Mouse (Mus musculus): ENCODE results near the gene Abcc6.

The Abcc6 gene

DNA sequence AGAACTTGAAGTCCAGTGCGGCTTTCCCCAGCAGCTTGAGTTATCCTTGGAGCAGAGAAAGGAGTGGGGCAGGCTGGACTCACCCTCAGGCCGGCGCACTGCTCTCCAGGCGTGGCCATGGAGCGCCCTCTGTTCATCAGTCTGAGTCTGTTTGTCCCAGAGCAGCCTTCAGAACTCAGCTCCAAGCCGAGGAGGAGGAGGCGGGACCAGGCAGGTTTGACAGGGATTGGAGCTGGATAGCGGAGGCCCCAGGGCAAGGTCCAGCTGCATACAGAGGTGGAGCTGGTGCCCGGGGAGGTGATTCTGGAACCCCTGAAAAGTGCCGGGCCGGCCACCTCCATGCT, at the start of gene Abcc6:
TSS of gene Abcc6 (minus strand) at position 158 of the 344 bp plus-strand sequence.
- DNase-seq (ENCODE audit: low spot score in 2 of 2): peak in 1 of 2 experiments; percentile 12

DNA sequence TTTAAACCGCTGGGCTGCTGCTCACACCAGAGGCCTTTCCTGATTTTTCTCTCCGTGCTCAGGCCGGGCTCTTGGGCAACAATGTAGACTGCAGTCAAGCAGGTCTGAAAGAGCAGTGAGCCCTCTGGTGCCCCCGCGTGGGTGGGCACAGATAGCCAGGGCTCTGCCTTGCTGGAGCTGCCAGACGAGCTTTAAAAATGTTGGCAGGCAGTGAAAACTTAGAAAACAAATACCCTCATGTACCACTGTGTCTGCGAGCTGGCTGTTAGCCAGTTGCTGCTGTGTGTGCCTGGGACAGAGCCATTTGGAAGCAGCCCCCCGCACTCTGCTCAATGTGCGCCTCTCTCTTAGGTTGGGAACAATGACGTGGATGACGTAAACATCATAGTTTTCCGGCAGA, 47.6 kb upstream of the Abcc6 start:
- DNase-seq (ENCODE audit: low spot score in 2 of 2): no peak

DNA sequence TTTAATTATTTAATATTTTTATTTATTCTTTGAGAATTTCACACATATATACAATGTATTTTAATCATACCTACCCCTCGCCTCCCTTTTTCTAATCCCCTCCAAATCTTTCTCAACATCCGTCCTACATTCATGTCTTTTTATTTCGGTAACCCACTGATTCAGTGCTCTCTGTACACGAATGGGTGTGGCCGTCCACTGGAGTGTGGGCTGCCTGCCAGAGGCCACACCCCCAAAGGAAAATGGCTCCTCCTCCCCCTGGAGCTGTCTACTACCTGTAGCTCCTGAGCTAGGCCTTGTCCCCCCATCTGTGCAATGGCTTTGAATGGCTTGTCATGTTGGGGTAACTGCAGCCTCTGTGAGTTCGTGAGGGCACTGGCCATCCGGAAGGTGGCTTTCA, 46.7 kb upstream of the Abcc6 start:
- no peak for DNase-seq (ENCODE audit: low spot score in 2 of 2)

DNA sequence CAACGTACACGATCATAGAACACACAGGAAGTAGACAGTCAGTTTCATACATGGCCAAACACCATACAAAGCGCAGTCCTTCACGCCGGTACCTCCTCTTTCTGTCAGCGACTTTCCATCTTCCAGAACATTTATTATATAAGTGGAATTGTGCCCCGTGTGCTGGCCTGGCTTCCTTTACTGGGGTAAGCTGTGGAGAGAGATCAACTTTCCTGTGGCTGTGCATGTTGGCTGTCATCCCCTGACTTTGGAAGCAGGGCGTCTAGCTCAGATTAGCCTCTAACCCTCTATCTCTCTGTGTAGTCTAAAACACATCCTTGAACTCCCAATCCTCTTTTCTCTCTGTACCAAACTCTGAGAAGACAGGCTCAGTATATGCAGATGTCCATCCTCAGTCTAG, 38.7 kb upstream of the Abcc6 start:
- no peak for DNase-seq (ENCODE audit: low spot score in 2 of 2)

DNA sequence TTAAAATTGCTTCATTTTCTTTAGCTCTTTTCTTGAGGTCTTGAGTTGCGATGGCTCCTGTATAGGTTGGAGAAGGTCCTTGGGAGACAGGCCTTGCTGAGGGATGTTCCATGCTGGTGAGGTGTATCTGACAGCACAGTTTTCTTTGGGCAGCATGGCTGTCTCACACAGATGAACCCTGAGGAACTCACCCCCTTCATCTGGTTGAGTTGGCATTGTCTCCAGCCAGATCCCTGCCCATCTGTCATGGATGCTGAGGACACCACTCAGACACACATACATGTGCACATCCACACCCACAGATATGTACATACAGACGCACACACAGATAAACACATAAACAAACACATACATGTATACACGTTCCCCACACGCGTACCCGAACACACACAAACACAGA, 33.2 kb upstream of the Abcc6 start:
- DNase-seq (ENCODE audit: low spot score in 2 of 2): no peak

DNA sequence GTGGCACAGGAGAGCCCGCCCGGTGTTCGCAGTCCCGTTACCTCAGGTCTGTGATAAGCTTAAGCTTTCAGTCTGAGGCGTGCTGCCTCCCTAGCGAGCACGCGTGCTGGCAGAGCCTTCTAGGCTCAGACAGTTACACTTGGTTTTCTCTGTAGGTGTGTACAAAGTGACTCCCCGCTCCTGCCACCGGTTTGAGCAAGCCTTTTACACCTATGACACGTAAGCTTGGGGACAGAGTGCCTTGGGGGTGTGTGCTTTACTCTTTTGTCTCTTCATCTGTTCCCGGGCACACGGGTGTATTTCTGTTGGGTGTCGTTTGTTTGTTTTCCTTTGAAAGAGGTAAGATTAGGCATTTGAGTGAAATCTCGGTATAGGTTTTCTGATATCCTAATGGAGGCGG, 31.5 kb upstream of the Abcc6 start:
- no peak for DNase-seq (ENCODE audit: low spot score in 2 of 2)

DNA sequence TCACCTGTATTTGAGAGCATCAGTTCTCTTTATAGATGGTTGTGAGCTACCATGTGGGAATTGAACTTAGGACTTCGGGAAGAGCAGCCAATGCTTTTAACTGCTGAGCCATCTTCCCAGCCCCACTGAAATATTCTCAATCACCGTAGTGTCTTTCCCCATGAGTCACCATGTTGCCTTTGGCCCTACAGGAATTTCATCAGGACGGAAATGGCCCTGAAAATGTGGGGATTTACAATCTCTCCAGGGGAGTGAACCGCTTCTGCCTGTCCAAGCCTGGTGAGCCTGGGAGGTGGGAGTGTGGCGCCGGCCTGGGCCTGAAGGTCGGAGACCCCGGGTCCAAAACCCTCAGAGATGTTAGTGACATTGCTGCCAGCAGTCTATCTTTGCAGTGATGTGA, 30.6 kb upstream of the Abcc6 start:
- no peak for DNase-seq (ENCODE audit: low spot score in 2 of 2)

DNA sequence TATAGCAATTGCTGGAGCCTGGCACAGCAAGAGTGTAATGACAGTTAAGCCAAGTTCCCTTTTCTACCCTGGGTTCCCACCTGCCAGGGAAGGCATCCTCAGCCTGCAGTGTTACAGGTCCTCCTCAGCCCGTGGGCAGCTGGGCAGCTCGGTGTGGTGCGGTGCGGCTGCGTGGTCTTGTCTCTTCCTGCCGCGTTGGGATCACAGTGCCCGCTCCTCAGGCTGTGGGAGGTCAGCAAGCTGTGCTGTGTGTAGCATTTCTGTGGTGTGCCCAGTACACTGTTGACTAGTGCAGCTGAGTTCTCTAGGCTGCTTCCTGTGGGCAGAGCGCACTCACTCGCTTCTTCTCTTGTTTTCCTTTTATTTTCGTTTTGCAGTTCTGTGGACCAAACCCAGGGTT, 28.8 kb upstream of the Abcc6 start:
- DNase-seq (ENCODE audit: low spot score in 2 of 2): no peak

DNA sequence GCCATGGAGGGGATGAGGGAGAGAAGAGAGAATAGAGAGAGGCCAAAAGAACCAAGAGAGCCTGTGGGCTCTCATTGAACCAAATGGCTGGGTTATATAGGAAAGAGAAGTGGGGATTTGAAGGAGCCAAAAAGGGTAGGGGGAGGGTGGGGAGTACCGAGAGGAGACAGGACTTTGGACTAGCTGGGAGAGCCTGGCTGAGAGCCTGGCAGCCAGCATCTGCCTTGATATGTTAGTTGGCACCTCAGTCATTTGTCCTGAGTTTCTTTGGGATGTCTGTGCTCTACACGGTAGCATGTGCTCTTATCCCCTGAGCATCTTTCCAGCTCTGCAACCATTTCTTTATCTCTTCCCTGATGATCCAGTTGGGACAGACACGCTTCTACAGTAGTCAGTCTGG, 23.5 kb upstream of the Abcc6 start:
- no peak for DNase-seq (ENCODE audit: low spot score in 2 of 2)

DNA sequence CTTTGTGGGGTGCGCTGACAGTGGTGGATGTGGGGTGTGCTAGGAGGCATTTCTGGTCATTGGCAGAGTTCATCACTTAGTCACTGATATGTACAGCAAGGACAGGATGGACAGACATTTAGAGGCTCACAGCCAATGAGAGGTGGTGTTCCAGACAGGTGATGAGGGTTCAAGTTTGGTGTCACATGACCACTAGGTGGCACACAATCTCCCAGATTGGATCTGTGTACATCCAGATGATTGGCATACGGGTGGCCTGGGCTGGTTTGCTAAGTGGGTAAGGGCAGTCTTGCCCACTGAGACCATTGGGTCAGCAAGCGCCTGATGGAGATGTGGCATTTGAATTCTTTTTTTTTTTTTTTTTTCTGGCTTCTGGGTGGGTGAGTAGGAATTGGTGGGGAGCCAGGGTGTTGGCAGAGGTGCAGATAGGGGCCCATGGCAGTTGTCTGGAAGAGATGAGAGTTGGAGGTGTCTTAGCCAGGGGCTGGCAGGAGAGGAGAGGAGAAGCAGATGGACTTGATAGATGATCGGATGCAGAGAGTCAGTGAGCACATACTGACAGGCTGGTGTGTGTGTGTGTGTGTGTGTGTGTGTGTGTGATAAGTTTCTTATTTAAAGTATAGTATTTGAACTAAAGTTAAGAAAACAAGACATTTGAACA, 22.2 kb upstream of the Abcc6 start:
- no peak for DNase-seq (ENCODE audit: low spot score in 2 of 2)

DNA sequence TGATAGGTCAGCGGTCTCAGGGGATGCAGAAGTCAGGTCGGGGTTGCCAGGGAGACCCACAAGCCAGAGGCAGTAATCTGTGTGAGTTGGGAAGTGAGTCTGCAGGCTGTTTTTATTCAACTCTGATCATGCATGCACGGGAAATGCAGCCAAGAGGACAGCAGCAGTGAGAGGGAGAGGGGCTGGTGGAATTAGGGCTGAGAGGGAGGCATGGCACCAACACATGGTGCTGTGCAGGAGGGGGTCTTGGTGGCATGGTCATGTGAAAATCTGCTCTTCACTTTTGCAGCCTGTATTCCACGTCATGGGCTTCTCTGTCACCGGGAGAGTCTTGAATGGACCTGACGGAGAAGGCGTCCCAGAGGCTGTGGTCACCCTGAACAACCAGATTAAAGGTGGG, 19.9 kb upstream of the Abcc6 start:
- no peak for DNase-seq (ENCODE audit: low spot score in 2 of 2)

DNA sequence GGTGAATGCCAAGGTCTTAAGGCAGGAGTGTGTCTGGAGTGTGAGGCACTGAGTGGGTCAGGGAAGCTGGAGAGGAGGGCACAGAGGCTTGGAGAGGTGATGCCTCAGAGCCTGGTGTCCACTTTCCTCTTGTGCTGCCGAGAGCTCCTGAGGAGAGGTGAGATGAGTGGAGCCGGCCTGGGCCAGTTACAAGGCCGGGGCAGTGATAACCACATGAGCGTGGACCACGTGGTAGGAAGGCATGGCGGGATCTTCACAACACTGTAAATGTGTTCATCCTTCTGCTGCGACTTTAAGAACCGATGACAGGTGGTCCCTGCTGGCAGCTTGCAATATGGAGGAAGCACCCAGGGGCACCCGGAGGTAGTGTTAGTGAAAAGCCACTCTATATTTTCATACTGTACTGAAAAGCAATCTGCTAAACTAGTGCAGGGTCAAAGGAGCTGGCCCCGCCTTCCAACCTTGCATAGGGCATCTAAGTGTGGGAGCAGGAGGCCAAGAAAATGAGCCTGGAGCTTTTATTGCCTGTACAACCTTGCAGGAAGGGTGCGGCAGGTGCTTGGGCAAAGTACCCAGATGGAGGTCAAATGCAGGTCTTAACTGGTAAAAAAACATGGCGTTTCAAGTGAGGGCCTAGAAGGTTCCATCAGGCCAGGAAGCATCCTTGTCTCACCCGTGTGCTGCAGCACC, 17.9 kb upstream of the Abcc6 start:
- DNase-seq (ENCODE audit: low spot score in 2 of 2): no peak

DNA sequence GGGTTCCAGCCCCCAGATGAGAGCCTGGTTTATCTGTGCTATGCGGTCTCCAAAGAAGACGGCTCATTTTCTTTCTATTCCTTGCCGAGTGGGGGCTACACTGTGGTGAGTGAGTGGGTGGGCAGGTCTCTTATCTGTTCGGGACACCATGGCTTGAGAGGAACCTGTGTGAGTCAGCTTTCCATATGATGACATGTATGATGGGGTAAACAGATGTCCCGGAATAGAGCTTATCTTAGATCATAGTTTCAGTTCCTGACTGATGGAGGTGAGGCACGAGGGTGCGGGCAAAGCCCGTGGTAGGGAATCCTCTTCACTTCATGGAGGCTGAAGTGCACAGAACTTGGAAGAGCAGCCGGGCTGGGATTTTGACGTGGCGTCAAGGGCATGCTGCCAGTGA, 15.8 kb upstream of the Abcc6 start:
- DNase-seq (ENCODE audit: low spot score in 2 of 2): no peak

DNA sequence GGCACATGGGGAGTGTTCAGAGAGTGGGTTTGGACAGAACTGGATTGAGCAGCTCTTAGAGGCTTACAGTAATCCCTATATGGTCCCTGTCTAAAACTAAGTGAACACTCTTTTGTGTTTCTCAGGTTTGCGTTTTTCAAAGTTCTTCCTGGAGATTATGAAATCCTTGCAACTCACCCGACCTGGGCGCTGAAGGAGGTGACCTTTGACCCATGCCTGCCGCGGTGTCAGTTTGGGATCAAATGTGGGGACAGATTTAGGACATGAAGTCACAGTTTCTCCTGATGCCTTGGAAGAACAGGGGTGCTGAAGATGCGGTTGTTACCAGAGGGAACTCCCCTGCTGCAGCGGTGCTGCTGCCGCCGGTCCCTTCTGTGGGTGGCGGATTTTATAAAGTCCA, 14.0 kb upstream of the Abcc6 start:
- no peak for DNase-seq (ENCODE audit: low spot score in 2 of 2)

DNA sequence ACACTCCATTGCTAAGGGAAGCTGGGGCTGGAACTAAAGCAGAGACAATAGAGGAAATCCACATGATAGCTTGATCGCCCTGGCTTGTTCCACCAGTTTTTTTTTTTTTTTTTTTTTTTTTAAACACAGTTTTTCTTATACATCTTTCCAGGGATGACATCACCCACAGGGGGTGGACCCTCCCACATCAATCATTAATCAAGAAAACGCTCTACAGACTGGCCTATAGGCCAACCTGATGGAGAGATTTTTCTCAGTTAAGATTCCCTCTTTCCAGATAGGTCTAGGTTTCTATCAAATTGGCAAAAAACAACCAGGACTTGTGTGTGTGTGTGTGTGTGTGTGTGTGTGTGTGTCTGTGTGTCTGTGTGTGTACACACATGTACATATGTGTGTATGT, 9.8 kb upstream of the Abcc6 start:
- DNase-seq (ENCODE audit: low spot score in 2 of 2): no peak

DNA sequence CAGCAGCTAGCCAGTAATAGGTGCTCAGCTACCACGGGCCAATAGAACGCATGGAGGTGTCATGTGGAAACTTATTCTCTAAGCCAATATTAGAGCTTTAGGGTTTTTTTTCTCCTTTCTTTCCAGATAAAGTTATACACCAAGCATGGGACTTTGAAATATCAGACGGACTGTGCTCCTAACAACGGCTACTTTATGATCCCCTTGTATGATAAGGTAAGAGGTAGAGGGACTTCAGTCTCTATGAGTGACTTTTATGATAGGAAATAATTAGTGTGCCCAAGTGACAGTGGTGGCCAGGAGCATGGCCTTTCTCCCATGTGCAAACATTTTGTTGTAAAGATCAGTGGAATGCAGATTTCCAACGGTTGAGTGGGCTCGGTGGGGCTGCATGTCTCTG, 7.3 kb upstream of the Abcc6 start:
- no peak for DNase-seq (ENCODE audit: low spot score in 2 of 2)

DNA sequence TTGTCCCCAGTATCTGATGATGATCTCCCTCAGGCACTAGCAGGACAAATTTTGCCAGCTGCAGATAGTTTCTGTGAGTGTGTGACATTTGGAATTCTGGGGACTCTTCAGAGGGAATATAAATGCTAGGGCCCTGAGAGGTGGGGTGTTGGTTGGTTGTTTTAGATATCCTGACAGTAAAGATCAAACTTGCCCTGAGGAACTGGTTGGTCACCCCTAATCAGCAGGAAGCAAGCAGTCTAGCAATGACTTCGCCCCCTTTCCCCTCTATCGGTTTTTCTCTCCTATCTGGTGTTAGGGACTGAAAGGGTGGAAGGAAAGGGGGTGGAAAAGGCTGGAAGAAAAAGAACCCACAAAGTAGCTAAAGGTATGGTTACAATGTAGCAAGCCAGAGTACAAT, 5.4 kb upstream of the Abcc6 start:
- no peak for DNase-seq (ENCODE audit: low spot score in 2 of 2)

DNA sequence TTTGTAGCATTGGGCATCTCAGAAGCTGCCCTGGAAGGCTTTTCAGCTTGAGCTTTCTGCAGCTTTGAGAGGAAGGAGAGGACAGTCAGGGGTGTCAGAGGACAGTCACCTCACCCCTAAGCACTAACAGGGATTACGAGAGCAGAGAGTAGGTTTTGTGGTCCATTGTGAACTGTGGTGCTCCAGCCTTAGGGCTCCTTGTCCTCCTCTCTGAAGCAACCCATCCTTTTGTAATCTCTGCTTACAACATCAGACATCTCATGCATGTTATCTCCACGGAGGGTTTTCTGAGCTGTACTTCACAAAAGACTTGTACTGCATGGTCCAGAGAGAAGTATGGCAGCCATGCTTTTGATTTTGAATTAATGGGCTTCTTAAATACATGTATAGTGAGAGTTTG, 4.9 kb upstream of the Abcc6 start:
- no peak for DNase-seq (ENCODE audit: low spot score in 2 of 2)

DNA sequence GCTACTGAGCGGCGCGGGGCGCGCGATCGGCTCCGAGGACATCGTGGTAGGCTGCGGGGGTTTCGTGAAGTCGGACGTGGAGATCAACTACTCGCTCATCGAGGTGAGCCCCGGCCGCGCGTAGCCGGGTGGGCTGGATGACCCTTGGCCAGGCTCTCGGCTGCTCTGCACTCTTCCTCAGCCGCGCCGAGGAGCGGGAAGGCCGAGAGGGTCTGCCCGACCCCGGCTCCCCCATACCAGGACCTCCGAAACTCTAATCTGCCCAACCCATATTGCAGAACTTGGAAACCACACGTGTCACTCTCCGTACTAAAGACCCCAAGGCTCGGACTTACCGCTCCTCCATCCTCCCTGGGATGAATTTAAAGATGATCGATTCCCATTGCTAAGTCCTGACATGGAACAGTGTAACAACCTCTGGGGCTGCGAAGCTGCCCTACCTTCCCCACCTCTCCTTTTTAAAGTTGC, 3.8 kb upstream of the Abcc6 start:
- no peak for DNase-seq (ENCODE audit: low spot score in 2 of 2)

DNA sequence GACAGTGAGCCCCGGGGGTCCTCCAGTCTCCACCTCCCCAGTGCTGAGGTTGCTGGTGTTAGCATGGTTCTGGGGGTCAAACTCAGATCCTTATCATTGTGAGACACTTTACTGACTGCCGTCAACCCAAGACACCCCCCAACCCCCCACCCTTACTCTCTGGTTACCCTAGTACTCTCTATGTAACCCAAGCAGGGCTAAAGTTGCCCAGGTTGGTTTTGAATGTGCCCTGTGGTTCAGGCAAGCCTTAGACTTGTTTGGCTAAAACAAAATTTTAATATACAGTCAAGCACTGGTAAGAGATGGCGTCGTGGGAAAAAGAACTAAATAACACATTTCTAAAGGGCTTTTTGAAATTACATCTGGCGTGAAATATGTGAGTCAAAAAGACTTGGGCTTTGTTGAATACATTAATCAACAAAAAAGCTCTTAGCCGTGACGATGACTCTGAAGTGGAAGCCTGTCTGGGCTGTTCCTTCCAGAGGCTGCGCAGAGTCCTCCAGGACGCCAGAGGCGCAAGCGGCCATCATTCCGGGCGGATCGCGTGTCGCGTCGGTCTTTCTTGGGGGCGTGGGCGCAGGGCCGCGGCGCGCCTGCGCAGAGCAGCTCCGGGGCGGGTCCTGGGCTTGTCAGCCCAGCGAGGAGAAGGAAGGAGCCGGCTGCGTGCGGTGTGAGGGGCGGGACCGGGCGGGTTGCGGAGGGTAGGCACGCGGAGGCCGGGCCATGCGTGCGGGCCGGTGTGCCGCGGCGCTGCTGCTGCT, 3.2 kb upstream of the Abcc6 start, which contains the start of gene Nomo1:
TSS of gene Nomo1 (plus strand) at position 590 of the 761 bp plus-strand sequence.
- DNase-seq (ENCODE audit: low spot score in 2 of 2): peak; percentile 95 to 100

DNA sequence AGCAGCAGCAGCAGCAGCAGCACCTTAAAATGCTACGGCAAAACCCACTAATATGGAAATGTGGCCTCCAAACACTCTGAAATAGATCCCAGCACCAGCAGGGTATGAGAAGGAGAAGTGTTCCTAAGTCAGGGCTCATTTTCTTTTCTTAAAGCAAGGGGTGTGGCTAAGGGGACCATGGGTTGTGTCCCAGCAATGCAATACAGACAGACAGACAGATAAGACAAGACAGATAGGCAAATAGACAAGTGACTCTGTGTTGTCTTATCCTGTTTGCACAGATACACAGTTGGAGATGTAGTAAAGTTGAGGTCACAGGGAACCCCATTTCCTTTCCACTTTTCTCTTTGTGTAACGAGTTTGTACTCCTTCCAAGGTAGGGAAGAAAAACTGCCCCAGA, 973 bp upstream of the Abcc6 start:
- DNase-seq (ENCODE audit: low spot score in 2 of 2): no peak

DNA sequence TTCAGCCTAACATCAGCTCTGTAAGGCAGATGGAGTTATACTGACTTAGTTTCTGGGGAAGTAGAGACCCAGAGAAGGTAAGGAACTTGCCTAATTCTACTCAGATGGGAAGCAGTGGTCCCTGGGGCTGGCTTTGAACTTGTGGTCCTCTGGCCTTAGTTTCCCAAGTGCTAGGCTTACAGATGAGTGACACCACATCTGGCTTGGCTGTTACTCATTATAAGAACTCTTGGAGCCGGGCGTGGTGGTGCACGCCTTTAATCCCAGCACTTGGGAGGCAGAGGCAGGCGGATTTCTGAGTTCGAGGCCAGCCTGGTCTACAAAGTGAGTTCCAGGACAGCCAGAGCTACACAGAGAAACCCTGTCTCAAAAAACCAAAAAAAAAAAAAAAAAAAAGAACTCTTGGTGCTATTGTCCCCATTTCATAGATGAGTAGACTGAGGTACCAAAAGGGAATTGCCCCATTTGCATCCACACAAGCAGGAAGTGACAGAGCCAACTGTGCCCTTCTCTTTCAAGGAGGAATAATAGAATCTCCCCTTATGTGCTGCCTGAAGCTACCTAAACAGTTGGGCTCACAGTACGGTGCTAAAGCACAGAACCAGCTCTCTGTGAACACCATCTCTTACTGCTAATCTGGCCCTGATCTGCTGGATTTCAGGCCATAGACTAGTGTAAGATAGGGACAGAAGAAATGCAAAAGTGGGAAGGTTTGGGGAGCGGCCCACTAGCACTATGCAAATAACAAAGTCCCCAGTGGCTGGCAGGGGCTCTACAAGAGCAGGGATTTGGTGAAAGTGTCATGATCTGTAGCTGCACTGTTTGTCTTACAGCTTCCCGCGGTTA, 580 bp downstream of the Abcc6 start:
- DNase-seq (ENCODE audit: low spot score in 2 of 2): no peak

Measured in urinary bladder, adult 18-20 months (tissue).